Mouse (Mus musculus): Measurements from ENCODE around the gene Cxcr1.

The Cxcr1 gene

DNA sequence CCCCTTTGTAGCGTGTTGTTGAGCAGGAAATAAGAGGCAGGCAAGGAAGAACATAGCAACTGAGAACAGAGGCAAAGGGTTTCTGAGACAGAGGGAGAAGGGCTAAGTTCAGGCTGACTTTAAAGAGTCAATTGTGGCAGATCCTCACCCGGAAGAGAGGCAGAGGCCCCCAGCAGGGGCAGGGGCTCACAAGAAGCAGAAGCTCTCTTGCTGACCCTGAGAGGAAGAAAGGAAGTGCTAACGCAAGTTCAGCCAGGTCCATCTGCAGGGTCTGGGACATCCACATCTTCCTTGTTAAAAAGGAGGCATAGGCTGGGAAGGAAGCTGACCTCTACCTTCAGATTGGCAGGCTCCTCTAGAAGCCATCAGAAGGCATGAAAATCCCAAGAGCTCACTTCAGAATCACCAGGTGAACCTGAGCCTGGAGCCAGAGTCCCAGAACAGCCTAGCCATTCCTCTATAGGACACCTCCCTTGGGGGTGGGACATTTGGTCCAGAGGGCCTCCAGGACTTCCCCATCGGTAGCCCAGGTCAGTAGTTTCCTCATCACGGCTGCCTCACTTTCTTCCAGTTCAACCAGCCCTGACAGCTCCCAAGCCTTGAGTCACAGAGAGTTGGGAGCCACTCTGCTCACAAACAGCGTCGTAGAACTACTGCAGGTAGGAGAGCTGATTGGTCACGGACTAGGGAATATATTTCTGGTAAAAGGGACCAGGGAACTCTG is 40.8 kb downstream of the Cxcr1 start, which contains the start of gene Cxcr2:
Gene Cxcr2 (plus strand): TSS at position 529 of the 724 bp plus-strand sequence.
- in situ Hi-C loops (cut with MboI; ENCODE audit: low pct_unique_long_range_greater_than_20kb in 1 of 2, low sequenced_read_pairs in 2 of 2, unreplicated experiment in 1 of 2) = no loop called here

DNA sequence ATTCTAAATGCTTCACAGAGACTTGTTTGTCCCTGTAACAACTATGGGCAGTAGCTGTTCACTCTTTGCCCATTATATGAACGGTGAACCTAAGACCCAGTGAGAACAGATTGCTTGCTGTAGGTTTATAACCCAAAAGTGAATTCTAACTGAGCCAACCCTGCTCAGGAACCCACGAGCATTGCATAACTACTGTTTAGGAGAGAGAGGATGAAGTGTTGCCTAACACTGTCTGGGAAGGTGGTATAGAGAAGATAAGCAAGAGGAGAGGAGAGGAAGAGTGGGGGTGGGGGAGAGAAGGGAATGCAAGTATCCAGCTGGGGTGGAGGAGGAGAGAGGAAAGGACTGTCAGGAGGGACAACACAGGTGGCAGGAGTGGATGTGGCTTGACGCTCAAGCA is 43.3 kb downstream of the Cxcr1 start:
- in situ Hi-C loops (cut with MboI; ENCODE audit: low pct_unique_long_range_greater_than_20kb in 1 of 2, low sequenced_read_pairs in 2 of 2, unreplicated experiment in 1 of 2) = no loop called here

DNA sequence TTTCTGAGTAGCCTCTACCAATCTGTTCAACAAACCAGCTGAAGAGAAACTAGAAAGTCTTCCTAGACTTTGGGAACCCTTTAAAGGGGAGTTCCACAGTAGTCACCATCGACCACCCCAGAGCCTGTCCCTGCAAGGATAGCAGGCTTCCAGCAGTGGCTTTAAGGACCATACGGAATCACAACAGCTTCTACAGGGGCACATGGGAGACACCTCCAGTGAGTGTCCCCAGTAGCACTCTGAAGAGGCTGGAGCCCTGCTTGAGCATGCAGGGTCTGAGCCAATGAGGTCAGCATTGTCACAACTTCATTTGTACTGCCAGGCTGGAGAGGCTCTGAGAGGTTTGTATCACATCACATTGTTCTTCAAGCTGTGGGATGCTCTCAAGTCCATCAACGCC is 44.3 kb downstream of the Cxcr1 start:
- in situ Hi-C loops (cut with MboI; ENCODE audit: low pct_unique_long_range_greater_than_20kb in 1 of 2, low sequenced_read_pairs in 2 of 2, unreplicated experiment in 1 of 2) = no loop called here

DNA sequence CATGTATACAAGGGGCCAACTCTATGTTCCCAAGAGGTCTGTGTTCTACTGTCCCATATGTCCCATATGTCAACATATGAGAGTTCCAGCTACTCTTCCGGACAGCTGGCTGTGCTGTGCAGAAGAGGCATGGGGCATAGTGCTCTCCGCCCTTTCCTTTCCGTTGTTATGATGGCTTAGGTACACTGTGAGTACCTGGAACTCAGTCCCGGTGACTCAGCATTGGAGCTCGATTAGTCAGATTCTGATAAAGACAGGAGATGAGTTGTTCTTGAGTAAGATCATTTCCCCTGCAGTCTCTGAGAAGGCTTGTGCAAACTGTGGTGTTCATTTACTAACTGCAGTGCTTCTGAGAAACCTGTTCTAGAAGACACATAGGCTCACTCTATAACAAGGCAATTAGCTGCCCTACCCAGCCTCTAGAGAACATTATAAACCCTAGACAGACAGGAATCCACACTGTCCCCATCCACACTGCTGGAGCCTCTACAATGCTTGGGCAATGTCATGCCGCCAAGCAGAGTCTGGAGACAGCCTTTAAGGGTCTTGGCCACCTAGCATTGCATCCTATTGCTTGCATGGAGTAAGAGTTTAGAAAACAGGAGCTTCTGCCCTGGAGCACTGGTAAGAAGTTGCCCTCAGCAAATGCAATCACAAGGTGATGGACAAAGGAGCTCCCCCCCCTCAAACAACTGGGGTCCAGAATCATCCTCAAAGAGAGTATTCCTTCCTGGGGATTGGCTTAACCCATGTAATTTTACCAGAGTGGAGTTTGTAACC is 45.1 kb downstream of the Cxcr1 start:
- in situ Hi-C loops (cut with MboI; ENCODE audit: low pct_unique_long_range_greater_than_20kb in 1 of 2, low sequenced_read_pairs in 2 of 2, unreplicated experiment in 1 of 2) = no loop called here
